Mouse (Mus musculus) limb, embryonic 10.5 days (tissue): ENCODE results near the gene Gmppa. TPM values are rescaled to one million over a fixed set of nuclear protein-coding genes. Genes with fewer than 3 reads are reported as not detected.

Source experiments
- DNase-seq: peaks from one replicate; pipeline ENCODE4 v3.0.0-alpha.2; 2017; ENCODE audit warnings: low spot score
- H3K27ac ChIP-seq: fragments of 300-500 bp; sonication (generic); 2 replicates; pipeline ENCODE4 v1.5.1; 2016; ENCODE audit warnings: mild to moderate bottlenecking
- H3K27me3 ChIP-seq: fragments of 300-500 bp; sonication (generic); 2 replicates; pipeline ENCODE4 v1.6.1; 2016; ENCODE audit warnings: low read depth, mild to moderate bottlenecking; ENCODE audit not compliant: poor library complexity, severe bottlenecking
- H3K36me3 ChIP-seq: fragments of 300-500 bp; sonication (generic); 2 replicates; pipeline ENCODE4 v1.6.1; 2016; ENCODE audit warnings: mild to moderate bottlenecking, moderate library complexity
- H3K4me1 ChIP-seq: fragments of 300-500 bp; sonication (generic); 2 replicates; pipeline ENCODE4 v1.6.1; 2016
- H3K4me3 ChIP-seq: fragments of 300-500 bp; sonication (generic); 2 replicates; pipeline ENCODE4 v1.5.1; 2016; ENCODE audit warnings: mild to moderate bottlenecking, moderate library complexity
- H3K9me3 ChIP-seq: fragments of 300-500 bp; sonication (generic); replicated peaks from 2 replicates; pipeline ENCODE4 v1.6.1; 2016; ENCODE audit warnings: mild to moderate bottlenecking
- WGBS: fragments of 180-500 bp; shearing (Covaris S2); methylation state at CpG from one replicate; pipeline ENCODE4 v1.1.7; 2016; 5-methylcytosine and 5-hydroxymethylcytosine counted together
- polyA plus RNA-seq: library from polyadenylated mRNA; unstranded; fragments of >200 nt; fragmentation: Nextera tagmentation; extraction: Ambion mirVana; gene quantifications from 2 replicates; pipeline ENCODE4 v1.2.1, GENCODE M21; 2016

The Gmppa gene
- polyA plus RNA-seq, 1 experiment from 2014 or later = 61.7 TPM

DNA sequence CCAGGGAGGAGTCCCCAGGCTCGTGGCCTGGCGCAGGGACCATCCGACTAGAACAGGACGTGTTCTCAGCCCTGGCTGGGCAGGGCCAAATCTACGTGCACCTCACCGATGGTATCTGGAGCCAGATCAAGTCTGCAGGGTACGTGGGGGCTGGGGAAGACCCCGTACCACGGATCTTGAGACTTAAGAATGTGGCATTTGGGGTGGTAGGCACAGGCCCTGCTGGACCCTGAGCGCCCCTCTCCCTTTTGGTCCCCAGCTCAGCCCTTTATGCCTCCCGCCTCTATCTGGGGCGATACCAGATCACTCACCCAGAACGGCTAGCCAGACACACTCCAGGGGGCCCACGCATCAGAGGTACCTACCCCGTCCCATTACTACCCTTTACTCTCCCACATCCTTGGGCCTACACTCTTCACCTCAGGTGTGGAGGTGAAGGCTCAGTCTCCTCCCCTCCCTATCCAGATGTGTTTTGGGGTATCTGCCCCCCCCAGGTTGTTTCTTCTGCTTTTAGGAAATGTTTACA lies 5.8 kb downstream of the Gmppa start:
- H3K27ac ChIP-seq = no peak overlapping the region
- H3K36me3 ChIP-seq = peaks cover 10% of the 10 kb centered on the region
- peaks cover 72% of the 10 kb centered on the region for H3K4me1 ChIP-seq
- H3K27me3 ChIP-seq = peaks cover 47% of the 10 kb centered on the region
- H3K4me3 ChIP-seq = no peak overlapping the region
- WGBS = 90% methylated on average over 15 of the region's 15 CpGs
- DNase-seq = no peak
- H3K9me3 ChIP-seq = no peaks in the 10 kb centered on the region

DNA sequence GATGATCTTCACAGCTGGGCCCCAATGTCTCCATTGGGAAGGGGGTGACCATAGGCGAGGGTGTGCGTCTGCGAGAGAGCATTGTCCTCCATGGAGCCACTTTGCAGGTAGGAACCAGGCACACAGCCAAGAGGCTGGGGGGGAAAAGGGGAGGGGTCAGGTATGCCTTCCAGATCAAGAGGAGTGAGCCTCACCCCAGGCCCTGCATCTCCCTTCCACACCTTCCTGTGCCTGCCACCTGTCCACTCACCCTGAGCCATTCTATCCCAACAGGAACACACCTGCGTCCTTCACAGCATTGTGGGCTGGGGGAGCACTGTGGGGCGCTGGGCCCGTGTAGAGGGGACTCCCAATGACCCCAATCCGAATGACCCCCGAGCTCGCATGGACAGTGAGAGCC lies 6.4 kb downstream of the Gmppa start:
- H3K4me3 ChIP-seq = no peak overlapping the region
- no peak overlapping the region for H3K27ac ChIP-seq
- H3K4me1 ChIP-seq = peaks cover 72% of the 10 kb centered on the region
- H3K27me3 ChIP-seq = peaks cover 53% of the 10 kb centered on the region
- no peaks in the 10 kb centered on the region for H3K9me3 ChIP-seq
- peaks cover 10% of the 10 kb centered on the region for H3K36me3 ChIP-seq
- 82% methylated on average over 9 of the region's 9 CpGs for WGBS
- no peak for DNase-seq

DNA sequence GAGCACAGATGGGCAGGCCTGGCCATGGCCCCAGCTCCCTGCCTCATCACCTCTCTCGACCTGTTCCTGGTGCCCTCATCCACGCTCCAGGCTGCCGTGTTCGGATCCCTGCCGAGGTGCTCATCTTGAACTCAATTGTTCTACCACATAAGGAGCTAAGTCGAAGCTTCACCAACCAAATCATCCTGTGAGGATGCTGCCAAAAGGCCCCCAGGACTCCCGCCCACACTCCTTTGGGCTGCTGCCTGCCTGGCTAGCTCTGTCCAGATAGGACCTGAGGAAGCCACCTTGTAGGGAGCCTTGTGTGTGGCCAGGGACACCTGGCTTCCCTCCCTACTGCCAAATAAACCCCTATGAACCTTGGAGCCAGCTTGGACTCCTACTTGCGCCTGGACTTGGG lies 7.1 kb downstream of the Gmppa start:
- peaks cover 60% of the 10 kb centered on the region for H3K27me3 ChIP-seq
- WGBS = 59% methylated on average over 8 of the region's 8 CpGs

GRCm38 (mm10) chr1:75443247-75444024 lies 7.7 kb downstream of the Gmppa start:
- WGBS = 22% methylated on average over 13 of the region's 13 CpGs
- H3K4me1 ChIP-seq = peaks cover 77% of the 10 kb centered on the region
- H3K27me3 ChIP-seq = peaks cover 66% of the 10 kb centered on the region
- H3K9me3 ChIP-seq = no peaks in the 10 kb centered on the region
- DNase-seq = no peak
- peaks cover 10% of the 10 kb centered on the region for H3K36me3 ChIP-seq
- no peak overlapping the region for H3K4me3 ChIP-seq
- H3K27ac ChIP-seq = peak overlapping the region; percentile 32; the same call in 1 of the 2 replicates

More for the DNA sequence above, 7.1 kb downstream of the Gmppa start:
- Histone ChIP-seq H3K9me3 (no peaks in the 10 kb centered on the region), H3K27ac (0 out of 2 replicates have a peak overlapping the region, but pooled peaks have one; percentile 32), H3K36me3 (peaks cover 10% of the 10 kb centered on the region), H3K4me3 (no peak overlapping the region), H3K4me1 (peaks cover 72% of the 10 kb centered on the region)
- DNase-seq = no peak

DNA sequence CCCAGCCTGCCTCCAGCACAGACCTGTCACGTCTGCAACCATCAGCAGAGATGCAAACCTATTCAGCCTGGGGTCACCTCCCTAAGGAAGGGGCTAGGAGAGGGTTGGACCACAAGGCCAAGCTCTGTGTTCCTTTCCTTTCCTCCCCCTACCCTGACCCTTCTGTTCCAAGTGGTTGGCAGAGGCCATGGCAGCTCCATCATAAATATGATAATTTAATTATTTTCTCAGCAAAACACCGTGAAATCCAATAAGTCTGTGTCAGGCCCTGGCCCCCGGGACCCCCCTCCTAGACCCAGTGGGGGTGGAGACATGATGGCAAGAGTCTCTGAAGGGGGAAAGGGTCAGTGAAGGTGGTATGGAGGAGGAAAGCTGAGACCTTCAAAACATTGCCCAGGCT lies 8.5 kb downstream of the Gmppa start:
- peaks cover 74% of the 10 kb centered on the region for H3K27me3 ChIP-seq
- DNase-seq = no peak
- peaks cover 10% of the 10 kb centered on the region for H3K36me3 ChIP-seq
- no peak overlapping the region for H3K4me3 ChIP-seq
- H3K9me3 ChIP-seq = no peaks in the 10 kb centered on the region
- WGBS = 23% methylated on average over 3 of the region's 3 CpGs
- H3K4me1 ChIP-seq = peaks cover 77% of the 10 kb centered on the region
- no peak overlapping the region for H3K27ac ChIP-seq

GRCm38 (mm10) chr1:75445141-75445701 lies 9.5 kb downstream of the Gmppa start:
- 9% methylated on average over 9 of the region's 9 CpGs for WGBS
- Histone ChIP-seq H3K36me3 (peaks cover 9% of the 10 kb centered on the region), H3K9me3 (no peaks in the 10 kb centered on the region), H3K27ac (0 out of 2 replicates have a peak overlapping the region, but pooled peaks have one; percentile 65), H3K4me3 (0 out of 2 replicates have a peak overlapping the region, but pooled peaks have one; percentile 9), H3K4me1 (peaks cover 83% of the 10 kb centered on the region), H3K27me3 (peaks cover 84% of the 10 kb centered on the region)
- DNase-seq = no peak

- under 1% methylated on average over 22 of the region's 22 CpGs for WGBS
- H3K4me3 ChIP-seq = peak overlapping the region; percentile 41
- peaks cover 91% of the 10 kb centered on the region for H3K27me3 ChIP-seq
- peaks cover 91% of the 10 kb centered on the region for H3K4me1 ChIP-seq
- peaks cover 1% of the 10 kb centered on the region; the same call in 1 of the 2 replicates for H3K36me3 ChIP-seq
- no peaks in the 10 kb centered on the region for H3K9me3 ChIP-seq
- peak overlapping the region; percentile 65 for H3K27ac ChIP-seq
- peak; percentile 91 for DNase-seq
Measured at GRCm38 (mm10) chr1:75445751-75446611, 10.3 kb downstream of the Gmppa start.

DNA sequence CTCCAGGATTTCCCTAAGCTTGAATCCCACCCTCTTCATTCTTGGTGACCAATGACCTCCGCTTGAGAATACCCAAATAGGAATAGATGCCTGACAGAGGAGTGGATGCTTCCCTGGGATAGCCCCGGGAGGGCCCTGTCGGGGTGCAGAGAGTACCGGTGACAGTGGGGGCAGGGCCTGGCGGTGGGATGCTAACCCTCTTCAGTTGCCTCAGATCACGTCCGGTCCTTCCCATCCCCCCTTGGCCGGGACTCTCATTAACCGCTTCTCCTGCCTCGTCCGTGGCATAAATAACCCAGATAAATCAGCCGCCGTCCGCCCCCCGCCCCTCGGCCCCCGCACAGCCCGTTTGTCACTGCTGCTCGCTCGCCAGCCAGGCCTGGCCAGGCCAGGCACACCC lies 10.9 kb downstream of the Gmppa start:
- H3K27me3 ChIP-seq = peaks cover 95% of the 10 kb centered on the region
- WGBS = under 1% methylated on average over 20 of the region's 20 CpGs
- no peaks in the 10 kb centered on the region for H3K36me3 ChIP-seq
- H3K4me1 ChIP-seq = peaks cover 98% of the 10 kb centered on the region
- DNase-seq = peak; percentile 69
- peak overlapping the region; percentile 41 for H3K4me3 ChIP-seq
- peak overlapping the region; percentile 65 for H3K27ac ChIP-seq
- no peaks in the 10 kb centered on the region for H3K9me3 ChIP-seq

GRCm38 (mm10) chr1:75447265-75448051 lies 11.7 kb downstream of the Gmppa start:
- Histone ChIP-seq H3K27ac (peak overlapping the region; percentile 70), H3K4me3 (peak overlapping the region; percentile 39), H3K27me3 (peaks cover 98% of the 10 kb centered on the region), H3K4me1 (peaks cover 100% of the 10 kb centered on the region), H3K36me3 (no peaks in the 10 kb centered on the region), H3K9me3 (no peaks in the 10 kb centered on the region)
- WGBS = under 1% methylated on average over 10 of the region's 10 CpGs
- DNase-seq = no peak

GRCm38 (mm10) chr1:75448052-75448431 lies 12.3 kb downstream of the Gmppa start:
- peak; percentile 63 for DNase-seq
- Histone ChIP-seq H3K4me1 (peaks cover 100% of the 10 kb centered on the region), H3K9me3 (no peaks in the 10 kb centered on the region), H3K4me3 (peak overlapping the region; percentile 39), H3K36me3 (no peaks in the 10 kb centered on the region), H3K27me3 (peaks cover 98% of the 10 kb centered on the region), H3K27ac (peak overlapping the region; percentile 70)
- WGBS = 4% methylated on average over 7 of the region's 7 CpGs

GRCm38 (mm10) chr1:75448937-75449336 lies 13.2 kb downstream of the Gmppa start:
- H3K4me3 ChIP-seq = peak overlapping the region; percentile 39
- H3K36me3 ChIP-seq = no peaks in the 10 kb centered on the region
- H3K27me3 ChIP-seq = peaks cover 98% of the 10 kb centered on the region
- WGBS = under 1% methylated on average over 14 of the region's 14 CpGs
- peaks cover 100% of the 10 kb centered on the region for H3K4me1 ChIP-seq
- H3K9me3 ChIP-seq = no peaks in the 10 kb centered on the region
- DNase-seq = peak; percentile 60
- peak overlapping the region; percentile 70 for H3K27ac ChIP-seq
